Mouse (Mus musculus) kidney, postnatal 4 days (tissue): ENCODE data around the gene Lrrc46.

ENCODE experiments used
- DNase-seq, 2 experiments: peaks; one replicate each; pipeline ENCODE4 v3.0.0; 2021; ENCODE audit warnings: mixed read lengths in 2 of 2

Gene Lrrc46

DNA sequence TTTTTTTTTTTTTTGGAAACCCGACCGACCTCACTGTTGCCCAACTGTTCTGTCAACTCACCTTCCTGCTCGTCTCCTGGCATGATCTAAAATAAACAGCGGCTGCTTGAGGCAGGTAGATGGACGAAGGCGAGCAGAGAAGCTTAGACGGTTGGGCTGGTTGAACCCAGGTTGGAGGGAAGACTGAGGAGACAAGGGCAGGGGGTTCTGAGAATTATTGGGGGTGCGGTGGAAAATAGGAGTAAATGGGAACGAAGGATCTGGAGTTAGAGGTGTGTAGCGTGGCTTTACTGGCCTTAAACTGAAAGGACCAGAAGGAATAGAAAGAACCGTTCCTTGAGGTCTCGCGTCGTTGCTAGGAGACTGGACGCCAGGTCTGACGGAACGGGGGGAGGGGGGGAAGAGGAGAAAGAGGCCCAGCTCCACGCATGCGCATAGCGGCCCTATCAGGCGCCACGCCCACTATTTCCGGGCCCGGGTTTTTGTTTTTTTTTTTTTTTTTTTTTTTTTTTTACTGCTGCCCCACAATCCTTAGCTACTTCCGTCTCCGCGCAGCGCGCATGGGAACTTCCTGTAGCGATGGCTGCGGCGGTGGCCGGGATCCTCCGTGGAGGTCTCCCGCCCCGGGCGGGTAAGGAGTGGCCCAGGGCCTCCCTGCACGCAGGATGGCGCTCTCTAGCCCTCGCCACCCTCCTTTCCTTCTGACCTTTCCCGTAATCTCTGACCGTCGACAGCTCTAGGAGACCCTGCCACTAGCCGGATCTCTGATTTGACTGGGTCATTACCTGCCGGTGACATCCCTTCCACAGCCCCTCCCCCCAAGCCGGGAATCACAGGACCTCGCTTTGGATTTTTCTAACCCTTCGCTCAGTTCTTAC is at the start of gene Lrrc46, which contains the start of gene Mrpl10:
Lrrc46 (minus strand) TSS at position 386 of the 878 bp plus-strand sequence.
Mrpl10 (plus strand) TSS at position 539 of the 878 bp plus-strand sequence.
- peak; percentile 95 for DNase-seq

DNA sequence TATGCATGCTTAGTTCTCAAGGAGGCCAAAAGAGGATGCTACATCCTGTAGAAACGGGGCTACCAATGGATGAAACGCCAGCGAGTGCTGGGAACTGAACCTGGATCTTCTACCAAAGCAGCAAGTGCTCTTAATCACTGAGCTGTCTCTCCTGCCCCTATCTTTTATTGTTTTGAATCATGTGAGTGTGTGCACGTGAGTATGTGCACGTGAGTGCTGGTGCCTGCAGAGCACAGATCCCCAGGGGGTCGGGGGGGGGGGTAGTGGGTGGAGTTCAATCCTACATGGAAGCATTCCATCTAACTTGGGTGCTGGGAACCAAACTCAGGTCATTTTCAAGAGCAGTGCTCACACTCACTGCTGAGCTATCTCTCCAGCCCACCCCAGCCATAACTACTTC is 45.2 kb upstream of the Lrrc46 start:
- no peak for DNase-seq

DNA sequence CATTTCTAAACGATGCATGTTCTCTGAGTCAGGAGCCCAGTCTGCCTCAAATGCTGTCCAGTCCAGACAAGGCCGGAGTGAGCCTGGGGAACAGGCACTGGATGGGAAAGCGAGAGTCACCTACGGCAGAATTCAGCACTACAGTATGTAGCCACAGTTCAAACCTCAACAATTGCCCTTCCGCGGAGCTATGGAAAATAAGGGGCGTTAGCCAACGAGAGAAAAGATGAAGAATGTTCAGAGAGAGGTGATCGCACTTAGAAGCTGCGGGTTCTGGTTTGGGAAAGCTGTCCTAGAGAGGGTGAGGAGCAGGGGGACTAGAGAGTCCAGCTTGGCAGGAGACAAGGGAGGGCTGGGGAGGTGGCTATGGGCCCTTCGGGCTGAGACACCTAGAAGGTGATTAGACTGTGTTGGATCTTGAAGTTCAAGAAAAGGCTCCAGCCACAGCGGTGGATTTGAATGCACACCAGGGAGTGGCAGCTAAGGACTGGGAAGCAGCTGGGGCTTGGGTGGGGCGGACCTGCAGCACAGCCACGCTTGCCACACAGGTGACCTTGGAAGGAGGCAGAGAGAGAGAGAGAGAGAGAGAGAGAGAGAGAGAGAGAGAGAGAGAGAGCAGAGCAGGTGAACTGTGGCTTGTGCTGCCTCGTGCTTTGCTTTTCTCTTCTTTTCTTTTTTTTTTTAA is 43.8 kb upstream of the Lrrc46 start:
- DNase-seq = no peak

DNA sequence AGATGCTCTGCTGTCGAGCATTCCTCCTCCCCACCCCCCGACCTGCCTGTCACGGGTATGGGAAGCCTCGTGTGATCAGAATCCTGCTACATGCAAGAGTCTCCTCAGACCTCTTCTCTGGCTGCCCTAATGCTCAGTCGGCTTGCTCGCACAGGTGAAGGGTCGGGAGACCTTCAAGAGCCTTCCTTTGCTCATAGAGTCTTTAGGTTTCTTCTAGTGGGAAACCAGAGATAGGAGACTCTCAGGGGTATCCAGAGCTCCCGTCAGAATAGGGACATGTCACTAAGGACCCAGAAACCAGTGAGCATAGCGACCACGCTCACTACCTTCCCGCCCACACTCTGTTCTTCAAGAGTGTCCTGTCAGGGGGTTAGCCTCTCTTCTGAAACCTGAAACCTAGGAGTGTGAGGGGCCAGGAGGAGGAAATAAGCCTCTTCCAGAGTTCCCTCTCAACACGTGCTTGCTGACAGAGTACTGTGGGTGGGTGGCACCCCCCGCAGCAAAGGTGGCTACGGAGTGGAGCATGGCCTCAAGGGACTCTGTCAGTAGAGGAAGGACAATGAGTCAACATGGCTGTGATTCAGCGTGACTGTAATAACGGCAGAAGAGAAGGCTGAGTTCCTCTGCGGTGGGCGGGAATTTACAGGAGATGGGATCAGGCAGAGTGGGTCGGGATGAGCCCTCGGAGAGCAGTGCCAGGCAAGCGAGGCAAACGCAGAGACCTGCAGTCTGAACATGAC is 42.4 kb upstream of the Lrrc46 start:
- peak in 1 of 2 experiments; percentile 13 for DNase-seq

DNA sequence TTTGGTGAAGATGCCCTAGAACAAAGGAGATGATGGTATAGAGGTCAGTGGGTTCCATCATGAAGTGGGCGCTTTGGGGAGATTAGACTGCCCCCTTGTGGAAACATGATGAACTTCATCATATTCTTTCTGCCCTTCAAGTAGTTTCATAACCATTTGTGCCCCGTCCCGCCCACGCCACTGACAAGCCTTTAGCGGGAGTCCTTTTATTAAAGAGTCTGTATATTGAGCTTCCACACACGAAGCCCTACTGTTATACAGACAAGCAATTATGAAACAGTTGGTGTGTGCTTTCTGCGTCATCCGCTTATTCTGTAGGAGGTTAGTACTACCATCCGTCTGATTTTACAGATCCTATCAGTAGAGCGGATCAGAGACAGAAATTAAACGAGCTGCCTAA is 41.8 kb upstream of the Lrrc46 start:
- DNase-seq = peak; percentile 58 to 69

DNA sequence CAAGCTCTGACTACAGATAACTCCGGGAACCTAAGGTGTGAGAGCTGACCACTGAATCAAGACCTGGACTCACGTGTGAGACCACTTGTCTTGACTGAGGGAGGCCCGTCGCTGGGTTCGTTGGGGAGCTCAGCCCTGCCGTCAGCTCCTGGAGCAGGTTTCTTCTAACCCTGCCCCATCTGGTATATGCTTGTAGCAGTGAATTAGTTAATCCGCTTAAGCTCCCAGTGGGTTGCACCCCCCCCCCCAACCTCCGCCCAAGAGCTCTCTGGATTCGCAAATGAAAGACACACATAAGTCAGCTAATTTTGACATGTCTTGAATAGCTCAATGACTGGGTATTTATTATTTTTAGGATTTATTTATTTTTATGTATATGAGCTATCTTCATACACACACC is 39.1 kb upstream of the Lrrc46 start:
- DNase-seq = no peak

DNA sequence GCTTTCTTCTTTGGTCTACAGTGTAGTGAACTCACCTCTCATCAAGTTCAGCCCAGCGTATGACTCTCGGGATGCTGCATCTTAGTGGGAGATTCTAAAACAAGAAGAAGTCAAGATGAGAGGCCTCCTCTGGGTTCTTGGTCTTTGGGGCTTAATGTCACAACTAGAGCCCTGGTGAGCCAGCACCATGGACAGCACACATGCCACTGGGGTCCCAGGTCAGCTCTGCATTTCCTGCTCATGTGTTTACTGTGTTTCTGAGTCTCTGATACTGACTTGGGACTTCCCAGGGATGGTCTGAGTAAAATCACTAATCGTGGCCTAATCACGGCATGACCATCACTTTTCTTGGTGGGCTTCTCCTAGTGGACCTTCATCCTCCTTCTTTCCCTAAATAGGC is 37.5 kb upstream of the Lrrc46 start:
- DNase-seq = peak; percentile 81 to 82

DNA sequence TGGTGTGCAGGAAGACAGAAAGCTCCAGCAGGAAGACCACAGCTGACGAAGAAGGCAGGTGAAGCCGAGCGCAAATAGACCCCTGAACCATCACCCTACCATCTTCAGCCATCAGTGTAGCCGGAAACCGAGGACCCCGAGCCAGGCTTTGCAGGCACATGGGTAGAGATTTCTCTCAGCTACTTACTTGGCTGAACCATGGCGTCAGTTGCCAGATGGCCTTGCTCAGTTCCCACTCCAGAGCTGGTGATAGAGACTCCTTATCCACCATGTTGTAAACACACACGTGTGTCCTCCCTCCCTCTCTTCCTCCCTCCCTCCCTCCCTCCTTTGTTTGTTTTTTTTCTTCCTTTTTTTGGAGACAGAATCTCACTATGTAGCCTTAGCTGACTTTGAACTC is 33.0 kb upstream of the Lrrc46 start:
- no peak for DNase-seq

DNA sequence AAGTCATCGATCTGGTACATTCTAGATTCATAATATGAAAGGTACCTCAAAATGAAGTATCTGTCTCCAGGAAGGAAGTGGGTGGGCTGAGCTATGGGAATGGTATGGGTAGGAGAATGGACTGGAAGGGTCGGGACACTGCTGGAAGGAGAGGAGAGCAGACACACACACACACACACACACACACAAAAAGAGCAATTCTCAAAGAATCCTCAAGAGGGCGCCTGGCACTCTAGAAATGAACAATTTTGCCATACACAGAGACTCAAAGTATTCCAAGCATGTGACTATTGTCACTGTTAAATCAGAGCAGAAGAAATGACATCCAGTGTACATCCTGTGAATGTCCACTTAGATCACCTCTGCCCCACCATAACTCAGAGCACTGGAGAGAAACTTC is 31.3 kb upstream of the Lrrc46 start:
- DNase-seq = peak; percentile 54 to 68

DNA sequence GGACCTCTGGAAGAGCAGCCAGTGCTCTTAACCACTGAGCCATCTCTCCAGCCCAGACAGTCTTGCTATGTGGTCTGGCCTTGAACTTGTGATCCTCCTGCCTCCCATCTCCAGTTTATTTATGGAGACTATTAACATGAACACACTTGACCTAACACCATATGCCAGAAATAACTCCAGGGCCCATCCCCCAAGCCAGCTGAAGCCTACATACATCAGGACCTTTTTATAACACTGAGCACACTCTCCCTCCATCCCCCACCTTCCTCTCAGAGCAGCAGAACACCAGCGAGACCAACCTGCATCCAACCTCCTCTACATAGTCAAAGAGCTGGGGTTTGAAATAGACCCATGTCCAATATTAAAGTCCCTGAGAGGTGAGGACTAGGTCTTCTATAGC is 29.9 kb upstream of the Lrrc46 start:
- DNase-seq = peak; percentile 36 to 51

DNA sequence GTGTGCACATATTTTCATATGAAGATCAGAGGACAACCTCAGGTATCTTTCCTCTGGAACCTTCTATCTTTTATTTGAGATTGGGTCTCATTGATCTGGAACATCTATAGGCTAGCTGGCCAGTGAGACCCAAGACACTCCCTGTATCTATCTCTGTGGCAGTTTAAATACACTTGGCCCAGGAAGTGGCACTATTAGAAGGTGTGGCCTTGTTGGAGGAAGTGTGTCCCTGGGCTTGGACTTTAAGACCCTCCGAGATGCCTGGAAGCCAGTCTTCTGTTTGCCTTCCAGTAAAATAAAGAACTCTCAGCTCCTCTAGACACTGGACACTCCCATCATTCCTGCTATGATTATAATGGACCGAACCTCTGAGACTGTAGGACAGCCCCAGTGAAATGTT is 28.6 kb upstream of the Lrrc46 start:
- no peak for DNase-seq

DNA sequence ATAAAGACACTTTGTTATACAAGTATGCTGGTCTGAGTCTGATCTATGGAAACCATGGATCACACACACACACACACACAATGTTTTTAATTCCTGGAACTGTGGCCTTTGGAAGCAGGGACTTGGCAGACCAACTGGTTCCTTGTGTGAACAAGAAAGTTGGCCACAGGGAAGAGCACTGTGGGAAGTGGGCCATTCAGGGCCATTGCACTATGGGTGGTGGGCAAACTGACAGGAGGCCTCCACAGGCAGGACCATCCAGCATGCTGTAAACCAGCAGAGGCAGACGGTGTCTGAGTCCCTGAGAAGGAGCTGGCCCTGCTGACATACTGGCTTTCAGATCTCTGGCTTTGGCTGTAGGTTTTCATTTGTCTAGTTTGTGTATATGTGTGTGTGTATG is 28.1 kb upstream of the Lrrc46 start:
- no peak for DNase-seq

DNA sequence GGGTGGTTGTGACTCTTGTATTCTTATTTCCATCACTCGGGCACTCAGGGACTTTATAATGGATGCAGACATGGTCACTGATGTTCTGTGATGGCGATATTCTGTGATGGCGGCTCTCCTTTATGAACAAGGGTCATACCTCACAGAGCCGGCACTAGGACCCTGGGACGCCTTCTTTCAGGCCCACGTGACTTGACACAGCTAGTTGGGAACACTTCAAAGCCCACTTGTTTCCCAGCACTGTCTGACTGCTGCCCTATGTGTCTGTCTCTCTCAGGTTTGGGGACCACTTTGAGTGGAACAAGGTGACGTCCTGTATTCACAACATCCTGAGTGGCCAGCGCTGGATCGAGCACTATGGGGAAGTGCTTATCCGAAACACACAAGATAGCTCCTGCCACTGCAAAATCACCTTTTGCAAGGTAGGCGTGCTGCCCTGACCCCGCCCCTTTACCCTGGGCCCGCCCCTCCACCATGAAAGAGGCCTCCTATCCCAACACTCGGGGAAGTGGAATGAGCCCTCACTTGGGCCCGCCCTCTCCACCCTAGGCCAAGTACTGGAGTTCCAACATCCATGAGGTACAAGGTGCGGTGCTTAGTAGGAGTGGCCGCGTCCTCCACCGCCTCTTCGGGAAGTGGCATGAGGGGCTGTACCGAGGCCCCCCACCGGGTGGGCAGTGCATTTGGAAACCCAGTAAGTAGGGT is 25.6 kb upstream of the Lrrc46 start:
- DNase-seq = no peak

DNA sequence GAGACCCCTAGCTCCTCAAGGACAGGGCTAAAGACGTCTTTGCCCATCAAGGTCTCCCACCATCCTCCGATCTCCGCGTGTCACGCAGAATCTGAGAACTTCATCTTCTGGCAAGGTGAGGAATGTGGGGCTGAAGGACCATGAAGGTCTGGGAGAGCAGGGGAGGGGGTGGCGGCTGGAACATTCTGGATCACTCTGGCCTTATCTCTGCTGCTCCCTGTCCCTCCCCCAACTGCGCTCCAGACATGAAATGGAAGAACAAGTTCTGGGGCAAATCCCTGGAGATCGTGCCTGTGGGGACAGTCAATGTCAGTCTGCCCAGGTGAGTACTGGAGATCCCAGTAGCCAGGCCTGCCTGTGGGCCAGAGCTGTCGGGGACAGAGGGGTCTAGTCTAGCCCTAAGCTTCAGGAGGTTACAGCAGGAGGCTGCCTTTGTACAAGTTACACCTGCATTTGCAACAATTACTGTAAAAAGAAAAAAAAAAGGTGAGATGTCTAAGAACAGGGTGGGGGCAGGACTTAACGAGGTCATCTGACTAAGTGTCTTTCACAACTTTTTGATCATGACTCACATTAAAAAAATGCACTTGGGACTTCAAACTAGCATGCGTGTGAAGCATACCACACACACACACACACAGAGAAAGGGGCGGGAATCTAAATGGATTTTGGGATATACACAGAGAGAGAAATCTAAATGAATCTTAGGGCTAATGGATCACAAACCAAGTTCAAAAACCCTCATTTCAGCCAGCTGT is 24.5 kb upstream of the Lrrc46 start:
- no peak for DNase-seq

DNA sequence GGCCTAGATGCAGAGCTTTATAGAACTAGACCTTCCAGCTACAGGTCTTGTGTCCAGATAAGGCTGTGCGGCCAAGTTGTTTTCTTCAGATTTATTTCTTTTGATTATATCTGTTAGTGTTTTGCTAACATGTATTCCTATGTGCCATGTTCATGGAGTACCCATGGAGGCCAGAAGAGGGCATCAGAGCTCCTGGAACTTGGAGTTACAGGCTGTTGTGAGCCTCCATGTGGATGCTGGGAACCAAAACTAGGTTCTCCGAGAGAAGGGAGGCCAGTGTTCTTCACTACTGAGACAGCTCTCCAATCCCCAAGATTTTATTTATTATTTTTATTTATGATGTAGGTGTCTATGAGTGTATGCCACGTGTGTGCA is 22.7 kb upstream of the Lrrc46 start:
- peak in 1 of 2 experiments; percentile 40 for DNase-seq

DNA sequence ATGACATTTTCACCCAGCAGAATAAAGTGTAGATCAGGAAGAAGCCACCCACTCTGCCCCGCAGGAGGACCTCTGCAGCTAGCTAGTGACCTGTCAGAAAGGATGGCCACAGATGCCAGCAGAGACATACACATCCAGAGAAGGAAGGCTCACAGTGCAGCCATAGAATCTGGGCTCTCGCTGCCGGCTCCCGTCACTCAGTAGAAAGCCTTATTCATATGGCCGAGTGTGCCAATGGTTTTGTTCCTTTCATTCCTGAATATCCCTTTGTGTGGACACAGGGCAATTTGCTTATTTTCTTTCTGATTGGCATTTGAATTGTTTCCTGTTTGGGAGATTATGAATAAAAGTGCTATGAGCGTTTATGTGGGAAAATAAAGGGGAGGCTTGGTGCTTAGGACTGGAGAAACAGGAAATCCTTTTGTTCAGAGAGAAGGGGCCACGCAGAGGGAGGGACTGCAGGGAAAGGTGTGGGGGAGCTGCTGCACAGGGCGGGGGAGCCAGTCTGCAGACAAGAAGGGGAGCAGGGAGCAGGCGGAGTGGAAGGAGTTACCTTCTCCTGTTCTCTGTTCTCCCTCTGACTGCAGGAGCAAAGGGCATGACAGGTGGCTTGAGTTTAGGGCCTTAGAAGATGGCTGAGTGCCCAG is 22.2 kb upstream of the Lrrc46 start:
- DNase-seq = no peak

DNA sequence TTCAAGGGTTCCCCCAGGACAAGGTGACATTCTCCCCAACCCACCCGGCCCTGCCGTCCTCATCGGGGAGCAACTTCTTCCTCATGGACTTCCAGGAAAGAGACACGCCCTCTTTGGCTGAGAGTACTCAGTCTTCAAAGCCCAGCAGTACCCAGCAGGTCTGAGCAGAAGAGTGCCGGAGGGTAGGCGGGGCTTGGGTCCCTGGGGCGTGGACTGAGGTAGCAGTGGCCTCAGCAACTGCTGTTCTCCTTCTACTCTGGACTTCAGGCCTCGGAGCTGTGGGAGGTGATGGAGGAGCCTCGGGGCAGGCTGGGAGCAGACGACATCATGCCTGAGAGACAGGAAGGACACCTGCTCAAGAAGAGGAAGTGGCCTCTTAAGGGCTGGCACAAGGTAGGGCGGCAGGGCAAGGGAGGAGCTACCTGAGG is 11.0 kb upstream of the Lrrc46 start:
- peak; percentile 40 to 62 for DNase-seq

DNA sequence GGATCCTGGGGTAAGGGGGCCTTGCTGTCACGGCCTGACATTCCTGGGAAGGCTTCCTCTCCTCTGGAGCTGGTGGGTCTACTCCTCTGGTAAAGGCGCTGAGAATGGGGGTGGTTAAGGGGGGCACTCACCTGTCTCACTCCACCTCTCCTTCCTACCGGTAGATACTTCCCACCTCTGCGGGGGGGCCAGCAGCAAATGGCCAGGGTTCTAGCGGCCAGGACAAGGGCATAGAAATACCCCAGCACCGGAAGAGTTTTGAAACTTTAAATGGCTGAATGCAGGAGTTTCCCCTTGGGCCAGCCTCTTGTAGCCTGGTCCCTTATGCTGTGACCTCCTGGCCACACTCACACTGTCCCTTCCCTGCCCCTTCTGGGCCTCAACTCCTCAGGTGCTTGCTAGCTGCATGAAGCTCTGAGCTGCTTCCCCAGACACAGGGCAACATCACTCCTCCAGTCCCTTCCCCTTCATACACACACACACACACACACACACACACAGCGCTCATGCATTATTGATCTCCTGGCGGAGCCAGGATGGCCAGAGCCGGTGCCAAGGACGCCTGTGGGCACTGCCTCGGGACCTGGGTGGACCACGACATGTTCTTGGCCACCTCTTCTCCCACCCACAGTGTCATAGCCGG is 9.9 kb upstream of the Lrrc46 start:
- no peak for DNase-seq

DNA sequence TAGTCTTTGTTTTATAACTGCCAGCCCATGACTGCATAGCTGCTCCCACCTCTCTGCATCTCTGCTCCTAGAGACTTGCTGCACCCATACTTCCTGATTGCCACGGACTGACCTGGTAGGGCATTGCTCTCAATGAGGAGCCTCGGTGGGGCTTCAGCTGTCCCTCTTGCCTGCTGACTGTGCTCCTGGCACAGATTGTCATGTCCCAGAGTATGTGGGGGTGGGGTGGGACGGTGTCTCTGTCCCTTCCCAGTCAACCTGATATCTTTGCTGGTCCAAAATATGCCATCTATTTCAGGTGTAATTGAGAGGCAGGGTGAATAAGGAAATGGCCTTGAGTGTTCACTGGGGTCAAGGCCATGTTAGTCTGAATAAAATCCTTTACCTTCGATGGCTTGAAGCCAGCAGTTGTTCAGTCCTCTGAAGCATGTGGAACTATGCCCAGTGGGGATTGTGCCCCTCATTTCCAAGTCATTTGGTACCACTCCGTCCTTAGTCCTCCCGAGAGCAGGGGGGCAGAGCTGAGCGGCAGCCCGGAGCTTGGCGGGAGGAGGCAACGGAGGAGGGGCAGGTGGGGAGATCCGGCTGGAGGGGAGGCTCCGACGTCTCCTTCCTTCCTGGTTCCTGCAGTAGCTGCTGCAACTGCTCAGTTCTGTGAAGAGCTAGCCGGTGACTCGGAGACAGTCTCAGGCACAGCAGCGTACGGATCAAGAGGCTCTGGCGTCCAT is 9.2 kb upstream of the Lrrc46 start, which contains the start of gene Osbpl7:
Osbpl7 (plus strand) TSS at position 413 of the 728 bp plus-strand sequence.
- DNase-seq = peak; percentile 85 to 88

DNA sequence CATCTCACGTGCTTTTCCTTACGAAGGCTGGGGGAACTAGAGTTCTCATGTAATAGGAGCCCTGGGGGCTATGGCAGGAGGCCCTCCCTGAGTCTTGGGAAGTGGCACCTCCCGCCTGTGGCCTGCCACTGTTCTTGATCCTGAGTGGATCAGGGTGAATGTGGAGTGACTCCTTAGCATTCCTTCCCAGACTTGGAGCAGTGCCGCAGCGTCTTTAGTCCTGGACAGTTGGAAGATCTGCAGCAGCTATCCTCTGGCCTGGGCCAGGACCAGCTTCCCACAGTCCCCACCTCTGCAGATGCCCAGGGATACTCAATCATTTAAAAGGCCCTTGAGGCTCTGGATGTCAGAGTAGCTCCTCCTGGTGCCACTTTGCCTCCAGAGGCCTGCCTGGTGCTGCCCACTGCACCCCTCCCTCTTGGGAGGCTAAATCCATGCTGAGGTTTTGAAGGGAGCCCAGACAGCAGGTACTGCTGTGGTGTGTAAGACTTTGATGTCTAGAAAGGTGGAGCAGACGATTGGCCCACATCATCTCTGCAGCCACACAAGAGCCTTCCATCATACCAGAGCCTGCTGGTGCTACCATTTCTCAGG is 8.4 kb upstream of the Lrrc46 start:
- DNase-seq = no peak
